Mouse (Mus musculus) G1E (cell line): Measurements from ENCODE around the gene Cdh22. TPM values are rescaled to one million over a fixed set of nuclear protein-coding genes. Genes with fewer than 3 reads are reported as not detected.

Experiments
- ATAC-seq: 2 replicates; pipeline ENCODE4 v1.8.0; 2016; ENCODE audit warnings: mild to moderate bottlenecking; ENCODE audit not compliant: insufficient number of reproducible peaks, poor library complexity, low FRiP score, severe bottlenecking; ENCODE audit errors: extremely low read depth
- DNase-seq: peaks from one replicate; pipeline ENCODE4 v3.0.0; 2012; ENCODE audit warnings: low spot score
- H3K27me3 ChIP-seq: 2 replicates; pipeline ENCODE4 v1.6.1; 2012; ENCODE audit warnings: mild to moderate bottlenecking, low read length, inconsistent platforms; ENCODE audit not compliant: insufficient read depth
- H3K36me3 ChIP-seq: replicated peaks from 2 replicates; pipeline ENCODE3; 2012; ENCODE audit warnings: mild to moderate bottlenecking, inconsistent platforms
- H3K4me1 ChIP-seq: 2 replicates; pipeline ENCODE4 v1.6.1; 2012; ENCODE audit warnings: low read depth, low read length, inconsistent platforms, mixed read lengths; ENCODE audit not compliant: insufficient read depth
- H3K4me3 ChIP-seq: 2 replicates; pipeline ENCODE4 v1.5.1; 2012; ENCODE audit warnings: low read depth, mild to moderate bottlenecking, inconsistent platforms, low read length, moderate library complexity, mixed read lengths
- H3K9me3 ChIP-seq: replicated peaks from 2 replicates; pipeline ENCODE4 v1.6.1; 2012; ENCODE audit warnings: inconsistent platforms
- CTCF ChIP-seq: IDR thresholded peaks from 2 replicates; pipeline ENCODE4 v1.5.1; 2012; ENCODE audit warnings: low read depth, low read length, inconsistent platforms, mixed read lengths
- GATA1 ChIP-seq: IDR thresholded peaks from 2 replicates; pipeline ENCODE4 v1.6.1; 2012; ENCODE audit warnings: borderline replicate concordance, low read length, inconsistent platforms, mixed read lengths
- GATA2 ChIP-seq: IDR thresholded peaks from 2 replicates; pipeline ENCODE4 v1.6.1; 2012; ENCODE audit warnings: low read depth, low read length, inconsistent platforms, borderline replicate concordance
- POLR2AphosphoS5 ChIP-seq: IDR thresholded peaks from 2 replicates; pipeline ENCODE4 v1.6.1; 2012; ENCODE audit warnings: low read depth, low read length, inconsistent platforms; ENCODE audit not compliant: insufficient replicate concordance
- TAL1 ChIP-seq: conservative IDR thresholded peaks from 2 replicates; pipeline ENCODE4 v1.6.1; 2012; ENCODE audit warnings: low read depth, low read length, inconsistent platforms, mixed read lengths
- polyA plus RNA-seq: library from polyadenylated mRNA; stranded (reverse); fragments of >175 nt; gene quantifications from 2 replicates; pipeline ENCODE4 v1.2.3, GENCODE M21; 2012
- total RNA-seq, 2 experiments: library from RNA; stranded (forward) in 1 of 2; stranded (reverse) in 1 of 2; fragments of 200-1000 nt in 1 of 2; fragments of >200 nt in 1 of 2; fragmentation: Nextera tagmentation in 1 of 2; gene quantifications; 2 replicates each; pipeline ENCODE4 v1.2.3; 2014 to 2017

The Cdh22 gene
- total and polyA plus RNA-seq, 3 experiments, result 0.05 TPM; not detected in 2

DNA sequence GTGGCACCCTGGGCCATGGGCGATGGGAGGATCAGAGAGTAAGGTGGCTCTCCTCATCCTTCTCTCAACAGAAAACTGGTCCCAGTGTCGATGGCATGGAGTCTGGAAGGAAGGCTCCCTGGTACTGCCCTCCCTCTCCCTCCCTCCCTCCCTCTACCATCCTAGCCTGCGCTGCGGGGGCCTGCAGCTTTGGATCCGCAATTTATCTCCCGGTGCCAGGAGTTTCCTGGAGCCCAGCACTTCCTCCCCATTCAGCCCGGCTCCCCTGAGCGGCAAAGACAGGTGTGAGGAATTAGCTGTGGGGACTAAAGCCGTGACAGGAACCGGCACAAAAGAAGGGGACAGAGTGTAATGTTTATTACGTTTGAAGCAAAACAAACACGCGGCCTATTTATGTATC, 7.9 kb upstream of the Cdh22 start:
- ATAC-seq (no peak), DNase-seq (no peak)
- H3K36me3 ChIP-seq, result no peaks in the 10 kb centered on the region
- TF ChIP-seq GATA1 (no peak), POLR2AphosphoS5 (no peak), TAL1 (no peak), GATA2 (no peak), CTCF (no peak)
- H3K4me3 ChIP-seq, result no peak overlapping the region
- no peaks in the 10 kb centered on the region for H3K4me1 ChIP-seq
- H3K27me3 ChIP-seq, result peaks cover 2% of the 10 kb centered on the region; the same call in 1 of the 2 replicates
- no peaks in the 10 kb centered on the region for H3K9me3 ChIP-seq

DNA sequence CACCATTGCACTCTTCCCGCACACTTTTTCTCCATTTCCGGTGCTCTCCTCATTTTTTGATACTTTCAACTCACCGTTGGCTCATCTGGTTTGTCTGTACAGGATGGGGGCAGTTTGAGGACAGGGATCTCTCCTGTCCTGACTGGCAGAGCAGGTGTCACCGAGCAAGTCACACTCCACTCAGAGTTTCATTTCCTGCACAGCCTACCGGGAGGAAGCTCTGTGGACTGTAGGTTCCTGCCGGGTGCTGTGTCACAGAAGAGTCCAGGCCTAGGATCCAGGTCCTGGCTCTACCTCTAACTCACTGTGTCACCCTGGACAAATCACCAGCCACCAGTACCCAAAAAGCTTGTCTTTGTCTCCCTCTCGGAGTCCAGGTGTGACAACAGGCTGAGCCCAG, 7.1 kb upstream of the Cdh22 start:
- Histone ChIP-seq H3K9me3 (no peaks in the 10 kb centered on the region), H3K27me3 (peaks cover 2% of the 10 kb centered on the region; the same call in 1 of the 2 replicates), H3K36me3 (no peaks in the 10 kb centered on the region), H3K4me1 (no peaks in the 10 kb centered on the region), H3K4me3 (no peak overlapping the region)
- DNase-seq, result no peak
- TF ChIP-seq GATA2, result no peak
- TF ChIP-seq POLR2AphosphoS5, result no peak
- no peak for TF ChIP-seq CTCF
- no peak for TF ChIP-seq GATA1
- TF ChIP-seq TAL1, result no peak
- ATAC-seq, result no peak

- Histone ChIP-seq H3K36me3 (no peaks in the 10 kb centered on the region), H3K27me3 (peaks cover 2% of the 10 kb centered on the region; the same call in 1 of the 2 replicates), H3K9me3 (no peaks in the 10 kb centered on the region), H3K4me1 (no peaks in the 10 kb centered on the region), H3K4me3 (no peak overlapping the region)
- ATAC-seq, result no peak
- DNase-seq, result no peak
- TF ChIP-seq TAL1 (no peak), POLR2AphosphoS5 (no peak), GATA1 (no peak), CTCF (no peak), GATA2 (no peak)
Measured at GRCm38 (mm10) chr2:165240371-165240770, 5.7 kb upstream of the Cdh22 start.

DNA sequence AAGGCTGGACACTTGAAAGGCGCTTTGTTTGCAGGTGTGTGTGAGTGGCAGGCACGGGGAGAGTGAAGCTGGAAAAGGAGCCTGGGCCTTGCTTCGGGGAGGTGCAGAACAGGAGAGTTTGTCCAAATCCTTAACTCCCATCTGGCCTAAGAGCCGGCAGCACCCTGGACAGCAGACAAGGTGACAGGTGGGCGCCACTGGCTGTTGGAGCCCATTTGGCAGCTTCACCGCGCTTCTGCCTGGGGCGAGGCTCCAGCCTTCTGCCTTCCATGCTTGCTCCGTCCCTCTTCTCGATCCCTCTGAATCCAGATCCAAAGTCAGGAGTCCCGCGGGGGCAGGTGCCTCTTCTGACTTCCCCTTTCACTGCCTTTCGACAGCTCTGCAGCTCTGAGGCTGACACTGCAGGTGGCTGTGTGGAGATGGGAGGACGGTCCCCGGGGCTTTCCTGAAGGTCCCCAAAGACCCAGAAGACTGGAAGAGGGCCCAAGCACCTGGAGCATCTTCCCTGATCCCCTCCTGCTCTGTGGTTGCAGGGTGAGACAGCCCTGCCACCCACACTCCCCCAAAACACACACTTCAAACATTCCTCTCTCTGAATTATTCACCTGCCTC, 5.0 kb upstream of the Cdh22 start:
- Histone ChIP-seq H3K36me3 (no peaks in the 10 kb centered on the region), H3K9me3 (0 out of 2 replicates have a peak, but pooled peaks cover under 1% of the 10 kb centered on the region), H3K27me3 (peaks cover 2% of the 10 kb centered on the region; the same call in 1 of the 2 replicates), H3K4me1 (no peaks in the 10 kb centered on the region), H3K4me3 (no peak overlapping the region)
- no peak for ATAC-seq
- TF ChIP-seq CTCF, result no peak
- no peak for DNase-seq

DNA sequence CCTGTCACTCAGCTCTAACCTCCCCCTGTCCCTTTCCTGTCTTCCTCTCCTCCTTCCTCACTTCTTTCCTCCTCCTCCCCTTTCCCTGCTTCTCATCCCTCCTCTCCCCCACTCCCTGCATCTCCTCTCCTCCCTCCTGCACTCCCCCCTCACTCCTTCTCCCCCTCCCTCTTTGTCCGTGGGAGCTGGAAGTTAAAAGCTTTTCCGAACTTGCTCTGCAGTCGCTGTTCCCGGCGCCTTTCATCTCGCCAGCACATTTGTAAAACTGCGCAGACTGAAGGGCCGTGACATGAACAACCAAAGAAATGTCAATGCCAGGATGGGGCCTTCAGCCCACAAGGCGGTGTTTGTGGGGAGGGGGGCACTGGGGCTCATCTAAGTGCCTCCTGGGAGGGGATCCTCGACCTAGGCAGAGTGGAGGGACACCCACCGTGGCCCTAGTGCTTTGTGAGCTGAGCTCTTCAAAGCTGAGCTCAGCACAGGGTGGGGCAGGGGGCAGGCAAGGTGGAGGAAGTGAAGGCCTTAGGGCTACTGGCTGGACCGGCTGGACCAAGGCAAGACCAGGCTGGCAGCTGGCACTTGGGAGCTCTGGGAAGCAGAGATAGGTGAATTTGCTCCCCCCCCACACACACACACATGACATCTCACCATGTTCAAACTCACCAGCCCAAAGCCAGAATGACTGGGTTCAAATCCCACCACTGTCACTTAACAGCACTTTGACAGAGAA, 3.9 kb upstream of the Cdh22 start:
- peaks cover 4% of the 10 kb centered on the region; the same call in 1 of the 2 replicates for H3K27me3 ChIP-seq
- no peak overlapping the region for H3K4me3 ChIP-seq

DNA sequence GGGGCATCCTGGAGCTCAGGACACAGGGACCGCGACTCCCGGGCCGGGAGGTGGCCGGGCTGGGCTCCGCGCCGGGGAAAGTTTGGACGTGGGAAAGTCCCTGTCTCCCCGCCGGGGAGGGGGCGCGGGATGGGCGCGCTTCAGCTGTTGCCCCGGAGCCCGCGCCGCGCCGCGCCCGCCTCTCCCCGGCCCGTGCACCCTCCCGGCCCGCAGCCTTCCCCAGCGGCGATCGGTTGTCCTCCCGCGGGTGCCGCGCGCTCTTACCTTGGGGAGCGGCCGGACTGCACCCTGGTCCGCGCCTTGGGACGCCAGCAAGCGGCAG, 401 bp downstream of the Cdh22 start:
- peaks cover 4% of the 10 kb centered on the region; the same call in 1 of the 2 replicates for H3K27me3 ChIP-seq
- peaks cover 17% of the 10 kb centered on the region for H3K9me3 ChIP-seq
- no peaks in the 10 kb centered on the region for H3K36me3 ChIP-seq
- ATAC-seq, result no peak
- no peak overlapping the region for H3K4me3 ChIP-seq
- TF ChIP-seq TAL1 (no peak), GATA2 (no peak), CTCF (no peak), GATA1 (no peak), POLR2AphosphoS5 (no peak)
- DNase-seq, result no peak
- no peaks in the 10 kb centered on the region for H3K4me1 ChIP-seq

More for the DNA sequence above, 3.9 kb upstream of the Cdh22 start:
- Histone ChIP-seq H3K4me1 (no peaks in the 10 kb centered on the region), H3K9me3 (peaks cover 11% of the 10 kb centered on the region), H3K36me3 (no peaks in the 10 kb centered on the region)
- ATAC-seq (no peak), DNase-seq (no peak)
- TF ChIP-seq GATA2 (no peak), POLR2AphosphoS5 (no peak), CTCF (no peak), TAL1 (no peak), GATA1 (no peak)
